Mouse (Mus musculus) forebrain, embryonic 16.5 days (tissue): ENCODE measurements at regions not wholly inside any gene's neighbourhood (a gene's known extent, or its start where the extent isn't known, plus 50 kb on each side); places are given as distances from the start of the nearest gene placed in this dataset.

Experiments
- ATAC-seq: fragments of 200-750 bp; cut with Nextera tagmentation; 2 replicates; pipeline ENCODE4 v1.8.0; 2017; ENCODE audit warnings: mild to moderate bottlenecking, moderate library complexity
- H3K27ac ChIP-seq: fragments of 300-500 bp; sonication (generic); 2 replicates; pipeline ENCODE4 v1.5.1; 2014; ENCODE audit warnings: low read length, control low read depth
- H3K27me3 ChIP-seq: fragments of 300-500 bp; sonication (generic); replicated peaks from 2 replicates; pipeline ENCODE4 v1.6.1; 2014; ENCODE audit warnings: low read length; ENCODE audit not compliant: control insufficient read depth, insufficient read depth
- H3K36me3 ChIP-seq: fragments of 300-500 bp; sonication (generic); 2 replicates; pipeline ENCODE4 v1.6.1; 2014; ENCODE audit not compliant: control insufficient read depth, insufficient read depth
- H3K4me1 ChIP-seq: fragments of 300-500 bp; sonication (generic); replicated peaks from 2 replicates; pipeline ENCODE4 v1.6.1; 2014; ENCODE audit warnings: low read length; ENCODE audit not compliant: control insufficient read depth, insufficient read depth
- H3K4me2 ChIP-seq: fragments of 300-500 bp; sonication (generic); 2 replicates; pipeline ENCODE4 v1.6.1; 2014; ENCODE audit warnings: mild to moderate bottlenecking, low read length, control low read depth
- H3K4me3 ChIP-seq: fragments of 300-500 bp; sonication (generic); replicated peaks from 2 replicates; pipeline ENCODE4 v1.5.1; 2014; ENCODE audit warnings: mild to moderate bottlenecking, low read length, control low read depth
- H3K9ac ChIP-seq: fragments of 300-500 bp; sonication (generic); replicated peaks from 2 replicates; pipeline ENCODE4 v1.6.1; 2014; ENCODE audit warnings: low read depth, low read length, control low read depth
- H3K9me3 ChIP-seq: fragments of 300-500 bp; sonication (generic); 2 replicates; pipeline ENCODE4 v1.6.1; 2016; ENCODE audit warnings: low read length; ENCODE audit not compliant: control insufficient read depth
- WGBS: fragments of 180-500 bp; shearing (Covaris S2); extraction: QIAGEN DNeasy Blood & Tissue Kit; methylation state at CpG from one replicate; pipeline ENCODE4 v1.1.7; 2014; 5-methylcytosine and 5-hydroxymethylcytosine counted together

GRCm38 (mm10) chr14:102048485-102048884 lies 318.7 kb downstream of the Lmo7 start:
- no peak overlapping the region for H3K4me2 ChIP-seq
- no peaks in the 10 kb centered on the region for H3K9me3 ChIP-seq
- no peak for ATAC-seq
- H3K9ac ChIP-seq, result no peak overlapping the region
- H3K4me1 ChIP-seq, result no peaks in the 10 kb centered on the region
- 58% methylated on average over 2 of the region's 3 CpGs for WGBS
- no peaks in the 10 kb centered on the region for H3K27me3 ChIP-seq
- no peak overlapping the region for H3K27ac ChIP-seq
- H3K36me3 ChIP-seq, result no peaks in the 10 kb centered on the region
- H3K4me3 ChIP-seq, result no peak overlapping the region

DNA sequence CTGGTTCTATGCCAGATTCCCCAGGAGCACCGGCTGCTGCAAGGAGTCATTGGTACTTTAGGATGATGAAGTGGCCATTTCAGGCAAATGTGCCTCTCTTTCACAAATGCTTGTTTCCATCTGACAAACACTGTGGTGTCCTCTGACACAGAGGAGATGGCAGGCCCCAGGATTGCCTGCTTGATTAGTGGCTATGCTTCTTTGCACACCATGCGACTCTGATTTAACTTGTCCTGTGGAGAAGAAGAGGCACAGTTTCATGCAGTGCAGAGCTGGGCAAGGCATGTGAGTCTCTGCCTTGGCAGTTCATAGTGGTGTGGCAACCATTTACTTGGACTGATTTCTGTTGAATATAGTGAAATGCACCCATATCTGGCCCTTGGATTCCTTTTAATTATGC lies 308.4 kb downstream of the Lmo7 start:
- Histone ChIP-seq H3K27me3 (no peaks in the 10 kb centered on the region), H3K4me2 (no peak overlapping the region), H3K4me3 (no peak overlapping the region), H3K36me3 (no peaks in the 10 kb centered on the region), H3K4me1 (no peaks in the 10 kb centered on the region), H3K9me3 (no peaks in the 10 kb centered on the region), H3K9ac (no peak overlapping the region), H3K27ac (no peak overlapping the region)
- no peak for ATAC-seq
- WGBS, result 86% methylated on average over 2 of the region's 2 CpGs

DNA sequence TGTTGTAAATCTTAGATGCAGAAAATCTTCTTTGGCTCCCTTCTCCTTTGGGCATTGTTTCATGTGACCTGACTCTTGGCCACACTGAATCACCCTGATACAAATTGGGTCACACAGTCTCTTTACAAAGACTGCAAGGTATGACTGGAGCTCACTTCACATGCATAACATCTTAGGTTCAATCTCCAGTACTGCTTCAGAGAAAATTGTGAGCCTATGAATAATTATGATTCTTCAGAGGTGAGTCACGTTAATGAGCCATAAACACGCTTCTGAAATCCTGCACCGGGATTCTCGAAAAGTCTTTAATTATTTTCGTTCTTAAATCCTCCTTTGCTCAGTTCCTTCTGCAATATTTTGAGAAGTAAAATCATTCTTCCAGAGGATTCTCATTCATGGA lies 307.7 kb downstream of the Lmo7 start:
- Histone ChIP-seq H3K27me3 (no peaks in the 10 kb centered on the region), H3K9me3 (no peaks in the 10 kb centered on the region), H3K9ac (no peak overlapping the region), H3K36me3 (no peaks in the 10 kb centered on the region), H3K27ac (no peak overlapping the region), H3K4me3 (no peak overlapping the region), H3K4me2 (no peak overlapping the region), H3K4me1 (no peaks in the 10 kb centered on the region)
- WGBS, result 90% methylated on average over 5 of the region's 5 CpGs
- no peak for ATAC-seq

GRCm38 (mm10) chr14:102031047-102031903 lies 301.5 kb downstream of the Lmo7 start:
- Histone ChIP-seq H3K9me3 (no peaks in the 10 kb centered on the region), H3K4me2 (no peak overlapping the region), H3K27me3 (no peaks in the 10 kb centered on the region), H3K36me3 (no peaks in the 10 kb centered on the region), H3K9ac (no peak overlapping the region), H3K4me3 (no peak overlapping the region), H3K4me1 (no peaks in the 10 kb centered on the region), H3K27ac (no peak overlapping the region)
- 61% methylated on average over 10 of the region's 10 CpGs for WGBS
- ATAC-seq, result no peak

GRCm38 (mm10) chr14:102024646-102025045 lies 294.9 kb downstream of the Lmo7 start:
- Histone ChIP-seq H3K36me3 (no peaks in the 10 kb centered on the region), H3K27me3 (no peaks in the 10 kb centered on the region), H3K27ac (no peak overlapping the region), H3K9me3 (no peaks in the 10 kb centered on the region), H3K4me3 (no peak overlapping the region), H3K4me2 (no peak overlapping the region), H3K9ac (no peak overlapping the region), H3K4me1 (peaks cover 5% of the 10 kb centered on the region)
- 81% methylated on average over 3 of the region's 3 CpGs for WGBS
- ATAC-seq, result no peak

DNA sequence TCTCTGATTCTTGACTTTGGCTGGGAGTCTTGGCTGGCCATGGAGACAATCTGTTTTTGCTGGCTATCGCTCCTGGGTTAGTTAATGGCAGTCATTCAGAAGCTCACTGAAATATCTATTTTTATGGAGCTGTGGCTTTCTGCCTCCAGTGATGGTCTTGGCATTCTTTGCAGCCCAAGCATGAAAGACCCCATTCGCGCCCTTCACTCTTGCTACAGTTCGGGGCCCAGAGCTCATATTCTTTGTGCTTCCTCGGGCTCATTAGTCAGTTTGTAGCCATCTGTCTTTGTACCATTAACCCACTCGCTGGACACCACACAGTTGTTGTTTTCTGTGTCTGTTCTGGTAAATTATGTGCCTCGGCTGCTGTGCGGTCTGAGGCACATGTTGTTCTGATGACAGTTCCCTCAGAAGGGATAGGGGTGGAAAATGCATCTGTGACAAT lies 290.4 kb downstream of the Lmo7 start:
- Histone ChIP-seq H3K4me2 (no peak overlapping the region), H3K4me1 (peaks cover 5% of the 10 kb centered on the region), H3K27ac (peak overlapping the region; percentile 58), H3K4me3 (no peak overlapping the region), H3K9me3 (no peaks in the 10 kb centered on the region), H3K27me3 (no peaks in the 10 kb centered on the region), H3K9ac (no peak overlapping the region), H3K36me3 (no peaks in the 10 kb centered on the region)
- WGBS, result 43% methylated on average over 8 of the region's 8 CpGs
- ATAC-seq, result peak; percentile 84

DNA sequence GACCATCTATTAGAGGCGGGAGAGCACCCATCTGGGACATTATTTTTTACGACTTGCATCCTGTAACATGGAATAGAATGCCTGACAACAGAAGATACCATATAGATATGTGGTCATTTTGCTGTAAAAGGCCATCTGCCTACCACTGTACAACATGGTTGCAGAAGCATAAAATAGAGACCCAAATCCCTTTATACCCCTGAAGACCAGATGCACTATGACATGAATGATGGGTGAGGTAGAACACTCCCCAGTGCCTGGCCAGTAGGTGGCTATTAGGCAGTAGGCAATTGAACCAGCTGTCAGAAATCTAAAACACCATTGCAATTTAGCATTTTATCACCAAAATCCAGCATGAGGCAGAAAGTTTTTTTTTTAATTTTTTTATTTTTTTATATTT lies 289.6 kb downstream of the Lmo7 start:
- H3K4me2 ChIP-seq, result no peak overlapping the region
- H3K9ac ChIP-seq, result no peak overlapping the region
- H3K4me1 ChIP-seq, result peaks cover 5% of the 10 kb centered on the region
- no peaks in the 10 kb centered on the region for H3K9me3 ChIP-seq
- 84% methylated on average over 2 of the region's 2 CpGs for WGBS
- ATAC-seq, result no peak
- no peak overlapping the region for H3K4me3 ChIP-seq
- H3K27me3 ChIP-seq, result no peaks in the 10 kb centered on the region
- H3K36me3 ChIP-seq, result no peaks in the 10 kb centered on the region
- H3K27ac ChIP-seq, result no peak overlapping the region

GRCm38 (mm10) chr14:102016572-102016971 lies 286.8 kb downstream of the Lmo7 start:
- ATAC-seq, result no peak
- no peaks in the 10 kb centered on the region for H3K27me3 ChIP-seq
- no peaks in the 10 kb centered on the region for H3K36me3 ChIP-seq
- no peak overlapping the region for H3K9ac ChIP-seq
- H3K9me3 ChIP-seq, result no peaks in the 10 kb centered on the region
- no peak overlapping the region for H3K4me2 ChIP-seq
- no peak overlapping the region for H3K27ac ChIP-seq
- peaks cover 5% of the 10 kb centered on the region for H3K4me1 ChIP-seq
- H3K4me3 ChIP-seq, result no peak overlapping the region

DNA sequence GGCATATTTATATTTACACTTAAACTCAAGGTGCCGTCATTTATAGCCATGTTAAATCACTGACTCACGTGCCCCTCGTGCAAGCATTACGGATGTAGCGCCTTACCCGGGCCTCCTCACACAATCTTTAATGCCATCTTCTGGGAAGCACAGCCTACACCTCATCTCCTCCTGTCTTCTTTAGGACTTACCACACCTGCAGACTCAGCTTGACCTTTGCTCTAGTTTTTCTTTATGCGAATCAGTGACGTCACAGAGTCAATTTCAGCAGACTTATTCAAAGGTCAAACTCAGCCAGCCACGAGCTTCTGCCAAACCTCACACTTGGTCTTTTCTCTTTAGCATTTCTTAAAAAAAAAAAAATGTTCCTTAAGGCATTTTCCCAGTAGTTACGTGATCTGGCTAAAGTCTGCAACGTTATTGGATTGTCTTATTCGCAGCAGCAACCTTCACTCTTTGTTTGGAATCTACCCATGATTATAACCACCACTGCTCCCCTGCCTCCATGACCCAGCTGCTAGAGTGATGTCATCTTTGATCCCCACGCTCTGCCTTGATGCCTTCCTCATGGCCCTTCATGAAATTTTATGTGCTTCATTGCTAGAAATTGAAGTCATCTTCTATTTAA lies 285.3 kb downstream of the Lmo7 start:
- no peak overlapping the region for H3K4me2 ChIP-seq
- WGBS, result 85% methylated on average over 13 of the region's 13 CpGs
- no peak overlapping the region for H3K9ac ChIP-seq
- no peak for ATAC-seq
- no peaks in the 10 kb centered on the region for H3K36me3 ChIP-seq
- H3K4me1 ChIP-seq, result peaks cover under 1% of the 10 kb centered on the region
- no peaks in the 10 kb centered on the region for H3K9me3 ChIP-seq
- no peak overlapping the region for H3K27ac ChIP-seq
- H3K27me3 ChIP-seq, result no peaks in the 10 kb centered on the region
- H3K4me3 ChIP-seq, result no peak overlapping the region
